Mouse (Mus musculus): Measurements from ENCODE around the gene Asna1. TPM values are rescaled to one million over a fixed set of nuclear protein-coding genes. Genes with fewer than 3 reads are reported as not detected.
A peak's percentile ranks its signal among the peaks of the same experiment; 100 is the strongest.

Gene Asna1
- 10 to 100 TPM; 45.6 to 48.2 TPM for total RNA-seq (2021)
- long read RNA-seq, experiment 1, transcript Asna1-201 (7 exons, 1,256 nt): major isoform, 41 of 48 reads
- long read RNA-seq, experiment 1, partial matches to known transcripts: 5 of 48 reads
- long read RNA-seq, experiment 1, other reads (novel, unspliced or antisense): 2 of 48 reads
- long read RNA-seq, experiment 2, transcript Asna1-201 (7 exons, 1,256 nt): major isoform, 30 of 34 reads
- long read RNA-seq, experiment 2, partial matches to known transcripts: 2 of 34 reads
- long read RNA-seq, experiment 2, other reads (novel, unspliced or antisense): 2 of 34 reads

DNA sequence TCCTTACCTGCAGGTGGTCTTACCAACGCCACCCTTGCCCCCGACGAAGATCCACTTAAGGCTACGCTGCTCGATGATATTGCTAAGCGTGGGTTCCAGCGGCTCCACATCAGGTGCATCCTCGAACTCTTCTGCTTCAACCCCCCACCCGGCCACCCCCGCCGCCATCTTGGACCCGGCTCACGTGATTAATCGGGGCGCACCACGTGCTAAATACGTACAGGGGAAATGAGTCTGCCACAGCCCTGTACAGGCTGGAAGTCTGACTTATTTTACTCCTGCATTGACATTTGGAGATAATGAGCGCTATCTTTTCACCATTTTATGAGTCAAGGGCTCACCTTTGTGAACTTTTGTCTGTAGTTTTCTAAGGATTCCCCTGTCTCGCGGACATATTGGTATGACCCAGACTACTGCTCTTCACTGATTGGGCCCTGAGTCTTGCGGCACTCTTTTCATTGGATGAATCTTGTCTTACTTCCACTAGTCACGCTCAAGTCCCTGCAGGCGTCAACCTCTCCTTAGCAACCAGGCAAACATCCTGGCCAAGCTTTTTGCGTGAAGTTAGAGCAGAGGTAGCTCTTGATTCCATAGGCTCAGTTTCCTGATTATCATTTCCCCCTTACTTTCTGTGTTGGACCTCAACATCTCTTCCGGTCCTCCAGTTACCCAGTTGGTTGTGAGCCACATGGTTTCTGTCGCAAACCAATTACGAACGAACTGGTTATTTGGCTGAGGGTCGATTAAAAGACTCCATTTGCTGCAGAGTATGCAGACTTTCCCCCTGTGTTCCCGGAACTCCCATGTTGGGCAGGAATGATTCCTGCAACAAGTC, at the start of gene Asna1:
TSS of gene Asna1 (minus strand) at position 184 of the 835 bp plus-strand sequence.
- peak; percentile 79 for DNase-seq

DNA sequence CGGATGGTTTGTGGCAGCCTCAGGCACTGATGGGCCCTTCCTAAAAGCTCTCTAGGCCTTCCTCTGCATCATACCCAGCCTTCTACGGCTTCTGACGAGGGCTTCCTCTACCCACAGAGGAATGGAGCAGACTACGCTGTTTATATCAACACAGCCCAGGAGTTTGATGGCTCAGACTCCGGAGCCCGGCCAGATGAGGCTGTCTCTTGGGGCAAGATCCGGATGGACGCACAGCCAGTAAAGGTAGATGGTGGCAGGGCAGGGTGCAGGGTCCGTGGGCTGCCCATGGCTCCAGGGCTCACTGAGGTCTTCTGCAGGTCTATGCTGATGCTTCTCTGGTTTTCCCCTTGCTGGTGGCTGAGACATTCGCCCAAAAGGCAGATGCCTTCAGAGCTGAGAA, 49.5 kb upstream of the Asna1 start:
- DNase-seq: no peak

DNA sequence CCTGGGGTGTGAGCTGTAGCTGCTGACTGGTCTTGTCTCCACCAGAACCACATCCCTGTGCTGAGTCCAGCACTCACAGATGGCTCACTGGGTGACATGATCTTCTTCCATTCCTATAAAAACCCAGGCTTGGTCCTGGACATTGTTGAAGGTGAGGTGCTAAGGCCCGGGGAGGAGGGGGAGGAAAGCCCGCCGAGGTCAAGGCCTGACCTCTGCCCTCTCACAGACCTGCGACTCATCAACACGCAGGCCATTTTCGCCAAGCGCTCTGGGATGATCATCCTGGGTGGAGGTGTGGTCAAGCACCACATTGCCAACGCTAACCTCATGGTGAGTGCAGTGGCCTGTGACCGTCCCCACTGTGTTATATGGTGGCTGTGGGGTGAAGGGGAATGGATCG, 49.1 kb upstream of the Asna1 start:
- DNase-seq: no peak

DNA sequence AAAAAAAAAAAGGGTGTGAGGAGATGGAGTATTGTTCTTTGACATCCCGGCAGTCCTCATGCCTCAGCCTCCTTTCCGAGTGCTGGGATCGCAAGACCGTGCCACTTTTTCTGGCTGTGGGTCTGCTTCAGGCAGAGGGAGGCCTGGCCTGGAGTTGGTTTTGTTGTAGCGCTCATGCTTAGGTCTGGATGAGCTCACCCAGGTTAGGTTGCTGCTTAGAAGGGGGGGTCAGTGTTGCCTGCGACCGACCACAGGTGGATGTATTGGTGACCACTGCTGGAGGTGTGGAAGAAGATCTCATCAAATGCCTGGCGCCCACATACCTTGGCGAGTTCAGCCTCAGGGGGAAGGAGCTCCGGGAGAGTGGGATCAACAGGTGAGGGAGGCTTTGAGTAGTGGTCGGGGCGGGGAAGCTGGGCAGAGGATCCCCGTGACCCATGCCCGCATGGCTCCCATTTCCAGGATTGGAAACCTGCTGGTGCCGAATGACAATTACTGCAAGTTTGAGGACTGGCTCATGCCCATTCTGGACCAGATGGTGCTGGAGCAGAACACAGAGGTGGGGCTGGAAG, 48.0 kb upstream of the Asna1 start:
- no peak for DNase-seq

DNA sequence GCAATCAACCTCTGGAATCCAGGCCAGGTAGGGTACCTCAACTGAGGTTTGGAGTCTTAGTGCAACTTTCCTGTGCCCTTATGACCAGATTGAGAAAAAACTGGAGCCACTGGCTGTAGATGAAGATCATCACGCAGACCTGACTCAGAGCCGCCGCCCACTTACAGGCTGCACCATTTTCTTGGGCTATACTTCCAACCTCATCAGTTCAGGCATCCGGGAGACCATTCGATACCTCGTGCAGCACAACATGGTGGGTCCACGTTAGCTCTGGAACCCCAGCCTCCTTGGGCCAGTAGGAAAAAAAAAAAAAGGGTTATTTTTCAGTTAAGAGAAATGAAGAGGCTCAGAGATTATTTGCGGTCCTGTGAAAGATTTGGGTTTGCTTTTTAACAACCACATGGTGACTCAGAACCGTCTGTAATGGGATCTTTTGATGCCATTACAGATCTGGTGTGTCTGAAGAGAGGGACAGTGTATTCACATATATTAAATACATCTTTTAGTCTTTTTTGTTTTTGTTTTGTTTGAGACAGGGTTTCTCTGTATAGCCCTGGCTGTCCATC, 47.4 kb upstream of the Asna1 start:
- DNase-seq: no peak

DNA sequence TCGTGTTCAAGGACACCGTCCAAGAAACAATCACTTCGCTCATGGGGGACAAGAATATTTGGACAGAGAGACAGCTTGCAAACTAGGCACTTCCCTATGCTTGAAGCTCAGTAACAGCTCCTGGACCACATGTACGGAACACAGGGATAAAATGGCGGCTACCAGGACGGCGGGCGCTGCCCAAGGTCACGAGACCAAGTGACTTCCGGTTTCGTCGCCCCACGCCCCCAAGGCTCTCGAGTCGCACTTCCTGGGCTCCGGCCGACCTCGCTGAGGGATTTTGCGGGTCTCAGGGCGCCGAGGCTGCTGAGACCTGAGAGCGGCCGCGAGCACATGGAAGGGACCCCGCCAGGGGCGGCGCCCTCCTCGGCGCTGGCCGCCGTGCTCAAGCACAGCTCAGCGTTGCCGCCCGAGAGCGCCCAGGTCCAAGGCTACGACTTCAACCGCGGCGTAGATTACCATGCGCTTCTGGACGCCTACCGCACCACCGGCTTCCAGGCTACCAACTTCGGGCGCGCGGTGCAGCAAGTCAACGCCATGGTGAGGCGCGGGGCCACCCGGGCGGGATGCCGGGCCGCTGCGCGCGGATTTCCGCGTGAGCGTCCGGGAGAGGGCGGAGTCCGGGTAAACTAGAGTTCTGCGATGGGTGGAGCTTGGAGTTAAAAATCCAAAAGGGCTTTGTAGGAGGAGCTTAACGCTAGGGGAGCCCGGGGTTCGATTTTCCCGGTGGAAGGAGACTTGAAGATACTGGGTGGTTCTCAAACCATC, 46.6 kb upstream of the Asna1 start, which contains the start of gene Dhps:
TSS of gene Dhps (plus strand) at position 244 of the 768 bp plus-strand sequence.
- peak; percentile 88 for DNase-seq

DNA sequence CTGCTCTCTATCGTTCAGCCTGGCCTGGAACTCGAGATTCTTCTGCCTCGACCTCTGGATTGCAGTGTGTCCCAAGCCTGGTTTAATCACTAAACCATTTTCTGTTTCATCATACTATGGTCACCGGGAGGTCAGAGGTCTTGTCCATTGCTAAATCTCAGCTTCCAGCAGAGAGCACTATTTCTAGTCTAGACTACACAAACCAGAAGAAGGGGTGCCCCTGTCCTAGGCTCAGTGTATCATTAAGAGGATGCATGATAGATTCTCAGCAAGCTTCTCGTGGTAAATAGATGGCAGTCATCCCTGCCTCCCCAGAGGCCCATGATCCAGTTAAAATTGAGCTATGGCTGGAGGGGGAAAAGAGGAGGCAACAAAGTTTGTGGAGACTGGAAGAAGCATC, 46.0 kb upstream of the Asna1 start:
- DNase-seq: no peak

DNA sequence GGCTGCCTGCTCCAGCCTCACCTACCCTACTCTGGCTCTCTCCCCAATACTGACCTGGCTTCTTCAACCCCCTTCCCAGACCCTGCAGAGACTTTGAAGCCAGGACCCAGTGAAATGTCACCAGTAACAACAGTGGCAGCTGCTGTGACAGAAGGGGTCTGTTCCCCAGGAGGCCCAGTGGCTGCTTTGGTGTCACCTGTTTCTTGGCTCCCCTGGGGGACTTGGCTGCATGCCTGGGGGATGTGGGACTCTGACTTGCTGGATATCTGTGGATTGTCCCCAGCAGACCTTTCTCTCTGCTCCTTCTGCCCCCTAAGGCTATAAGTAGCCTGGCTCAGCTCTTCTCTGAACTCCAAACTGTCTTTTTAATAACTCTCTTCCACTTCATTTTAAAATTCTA, 42.9 kb upstream of the Asna1 start, which contains the start of gene Gm5741:
TSS of gene Gm5741 (minus strand) at position 1 of the 400 bp plus-strand sequence.
- DNase-seq: no peak

DNA sequence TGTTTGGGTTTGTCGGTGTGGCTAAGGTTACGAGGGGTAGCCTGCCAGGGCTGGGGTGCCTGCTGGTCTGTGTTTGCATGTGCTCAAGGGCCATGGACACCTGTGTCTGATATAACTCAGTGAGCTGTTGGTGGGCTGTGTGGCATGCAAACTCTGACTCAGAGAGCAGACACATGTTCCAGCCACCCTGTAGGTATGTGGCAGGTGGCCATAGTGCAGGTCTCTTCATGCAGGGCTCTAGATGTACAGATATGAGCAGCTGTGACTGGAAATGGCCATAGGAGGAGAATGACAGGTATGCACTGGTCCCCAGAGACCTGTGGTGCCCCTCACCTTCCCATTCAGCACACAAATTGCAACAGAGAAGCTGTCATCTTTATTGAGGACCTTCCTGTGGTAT, 42.1 kb upstream of the Asna1 start:
- no peak for DNase-seq

DNA sequence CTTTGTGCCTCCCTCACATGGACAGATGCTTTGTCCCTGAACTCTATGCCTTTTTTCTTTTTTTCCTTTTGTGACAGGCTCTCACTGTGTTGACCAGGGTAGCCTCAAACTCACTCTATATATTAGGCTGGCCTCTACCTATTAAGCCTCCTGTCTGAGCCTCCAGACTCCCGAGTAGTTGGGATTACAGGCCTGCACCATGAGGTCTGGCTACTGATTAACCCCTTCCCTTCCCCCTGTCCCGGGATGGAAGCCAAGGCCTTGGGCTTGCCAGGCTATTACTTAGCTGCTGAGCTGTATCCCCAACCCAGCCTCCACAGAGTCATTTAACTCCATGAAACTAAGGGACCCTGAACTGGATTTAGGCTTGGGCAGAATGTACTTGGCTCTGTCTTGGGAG, 40.1 kb upstream of the Asna1 start:
- DNase-seq: no peak

DNA sequence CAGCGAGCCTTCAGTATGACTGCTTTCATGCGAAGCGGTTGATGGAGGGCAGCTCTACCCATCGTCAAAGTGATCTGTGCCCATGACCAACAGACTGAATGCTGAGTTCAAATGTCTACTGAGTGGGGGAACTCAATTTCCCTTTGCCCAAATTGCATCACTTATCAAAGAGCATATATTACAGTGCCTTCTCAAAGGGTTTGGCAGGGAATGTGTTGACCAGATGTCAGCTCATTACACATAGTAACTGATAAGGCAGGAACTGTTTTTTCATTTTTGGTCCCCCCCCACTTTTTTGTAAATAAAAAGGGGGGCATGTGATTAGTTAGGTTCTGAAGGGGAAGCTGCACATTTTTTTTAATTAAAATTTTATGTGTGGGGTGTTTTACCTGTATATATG, 37.5 kb upstream of the Asna1 start:
- DNase-seq: no peak

DNA sequence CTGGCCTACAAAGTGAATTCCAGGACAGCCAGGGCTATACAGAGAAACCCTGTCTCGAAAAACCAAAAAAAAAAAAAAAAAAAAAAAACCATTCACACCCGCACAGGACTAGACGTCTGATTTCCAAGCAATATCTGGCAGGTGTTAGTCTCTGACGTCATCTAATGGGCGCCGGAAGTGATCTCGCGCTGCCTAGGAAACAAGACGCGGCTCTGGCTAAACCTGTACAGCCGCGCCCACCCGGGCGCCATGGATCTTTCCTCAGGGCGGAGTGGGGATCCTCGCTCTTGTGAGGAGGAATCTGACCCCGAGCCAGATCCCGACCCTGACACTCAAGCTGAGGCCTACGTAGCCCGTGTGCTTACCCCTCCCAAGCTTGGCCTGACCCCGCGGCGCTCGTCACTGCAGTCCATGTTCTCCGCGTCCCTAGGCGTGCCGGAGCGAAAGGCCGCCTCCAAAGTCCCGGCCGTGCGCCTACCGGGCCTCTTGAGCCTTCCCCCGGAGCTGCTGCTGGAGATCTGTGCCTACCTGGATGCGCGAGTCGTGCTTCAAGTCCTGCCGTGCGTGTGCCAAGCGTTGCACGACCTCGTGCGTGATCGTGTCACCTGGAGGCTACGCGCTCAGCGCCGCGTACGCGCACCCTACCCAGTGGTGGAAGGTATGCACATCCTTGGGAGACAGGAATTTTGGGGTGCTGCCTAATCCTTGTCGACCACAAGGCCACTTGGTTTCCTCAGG, 35.0 kb upstream of the Asna1 start, which contains the start of gene Fbxw9:
TSS of gene Fbxw9 (plus strand) at position 177 of the 738 bp plus-strand sequence.
- peak; percentile 73 for DNase-seq

DNA sequence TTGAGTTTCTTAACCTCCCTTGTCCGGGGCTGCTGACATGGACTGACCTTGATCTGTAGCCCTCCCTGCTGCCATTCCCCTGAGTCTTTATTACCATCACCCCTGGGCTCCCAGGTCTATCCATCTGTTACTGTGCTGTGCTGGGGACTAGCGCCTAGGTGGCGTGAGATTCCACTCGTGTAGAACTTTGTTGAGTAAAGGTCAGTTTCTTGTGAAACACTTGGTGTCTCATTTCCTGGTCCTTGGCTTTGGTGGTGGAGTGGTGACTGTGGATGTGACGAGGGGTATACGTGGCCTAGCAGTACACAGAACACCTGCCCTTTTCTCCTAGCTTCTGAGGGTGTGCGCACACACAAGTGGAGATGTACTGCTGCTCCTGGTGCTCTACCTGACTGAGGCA, 32.3 kb upstream of the Asna1 start:
- DNase-seq: no peak

DNA sequence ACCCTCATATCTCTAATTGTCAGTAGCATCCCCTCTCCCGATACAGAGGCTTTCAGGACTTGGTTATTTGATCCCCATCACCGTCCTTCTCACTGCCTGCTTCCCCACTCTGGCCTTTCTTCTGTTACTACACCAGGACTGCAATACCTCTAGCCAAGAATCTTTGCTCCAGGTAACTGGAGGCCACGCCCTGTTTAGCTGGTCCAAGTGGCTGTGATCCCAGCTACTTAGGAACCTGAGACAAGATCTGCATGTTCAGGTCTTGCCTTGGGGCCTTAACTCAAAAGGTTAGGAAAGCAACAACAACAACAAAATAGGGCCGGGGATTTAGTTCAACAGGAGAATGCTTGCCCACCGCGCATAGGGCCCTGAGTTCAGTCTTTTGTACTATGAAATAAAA, 18.5 kb upstream of the Asna1 start:
- DNase-seq: no peak

DNA sequence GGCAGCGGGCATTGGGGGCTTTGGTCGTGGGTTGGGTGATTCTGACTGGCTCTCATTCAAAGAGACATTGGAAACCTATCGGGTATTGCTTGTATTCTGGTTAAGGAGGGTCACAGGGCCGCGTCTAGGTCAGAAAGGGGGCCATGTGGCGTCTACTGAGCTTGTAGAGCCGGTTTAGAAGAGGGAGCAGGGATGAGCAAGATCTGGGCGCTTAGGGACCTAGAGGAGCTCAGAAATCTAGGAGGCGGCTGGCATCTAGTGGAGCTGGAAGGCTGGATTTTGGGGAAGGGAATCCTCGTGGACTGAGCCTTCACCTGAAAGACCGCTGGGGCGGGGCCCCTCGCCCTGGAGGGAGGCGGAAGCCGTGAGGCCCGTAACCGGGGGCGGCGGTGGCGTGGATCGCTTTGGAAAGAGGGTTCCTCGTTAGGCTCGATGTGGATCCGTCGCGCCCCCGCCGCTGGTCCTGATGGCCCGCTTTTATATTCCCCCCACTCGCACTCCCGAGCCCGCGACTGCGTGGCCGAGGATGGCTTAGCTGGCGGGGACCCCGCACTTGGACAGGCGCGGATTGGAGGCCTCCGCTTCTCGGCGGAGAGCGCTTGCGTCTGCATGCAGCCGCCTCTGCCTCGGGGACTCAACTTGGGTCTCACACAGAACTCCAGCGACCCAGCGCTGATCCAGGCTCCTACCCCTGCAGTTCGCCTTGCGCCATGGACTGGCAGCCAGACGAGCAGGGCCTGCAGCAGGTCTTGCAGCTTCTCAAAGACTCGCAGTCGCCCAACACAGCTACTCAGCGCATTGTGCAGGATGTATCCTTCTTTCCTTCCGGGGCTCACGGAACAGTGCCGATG, 12.8 kb upstream of the Asna1 start:
- DNase-seq: peak; percentile 45

DNA sequence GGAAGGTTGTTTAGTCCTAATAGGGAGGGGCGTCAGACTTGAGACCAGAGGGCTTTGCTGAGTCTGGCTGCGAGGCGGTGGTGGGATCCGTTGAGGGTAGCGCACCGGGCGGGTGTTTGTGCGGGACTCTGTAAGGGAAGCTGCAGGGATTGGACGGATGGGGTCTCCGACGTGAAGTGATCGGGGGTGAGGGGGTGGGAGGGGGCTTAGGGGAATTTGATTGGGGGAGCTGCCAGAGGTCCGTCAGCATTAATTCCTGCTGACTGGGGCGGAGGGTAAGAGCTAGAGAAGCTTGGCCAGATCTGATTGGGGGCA, 12.2 kb upstream of the Asna1 start:
- DNase-seq: no peak

DNA sequence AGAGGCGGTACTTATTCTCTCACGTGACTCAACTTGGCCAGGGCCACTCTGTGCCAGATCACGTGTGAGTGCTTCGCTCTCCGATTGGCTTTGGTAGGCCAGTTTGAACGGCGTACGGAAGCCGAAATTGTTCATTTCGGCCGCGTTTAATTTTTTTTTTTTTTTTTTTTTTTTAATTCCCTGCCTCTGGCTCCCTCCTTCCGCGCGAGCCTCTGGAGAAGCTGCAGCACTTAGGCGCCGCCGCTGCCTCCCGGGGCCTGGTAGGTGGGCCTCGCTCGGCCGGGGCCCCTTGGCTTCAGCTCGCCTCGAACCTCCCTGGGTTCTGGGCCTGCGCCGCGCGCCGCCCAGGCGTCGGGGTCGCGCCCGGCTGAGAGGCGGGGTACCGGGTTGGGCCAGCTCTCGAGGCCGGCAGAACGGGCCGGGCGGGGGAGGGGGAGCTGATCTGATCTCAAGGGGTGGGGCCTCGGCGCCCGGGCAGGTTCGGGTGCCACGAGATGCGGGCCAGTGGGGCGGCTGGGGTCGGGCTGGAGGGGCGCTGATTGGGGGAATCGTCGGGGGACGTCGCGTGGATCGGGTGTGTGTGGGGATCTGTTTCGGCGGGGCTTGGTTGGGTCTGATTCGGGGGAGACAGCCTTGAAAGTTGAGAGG, 11.8 kb upstream of the Asna1 start, which contains the start of gene Tnpo2:
TSS of gene Tnpo2 (plus strand) at position 198 of the 648 bp plus-strand sequence.
- peak; percentile 91 for DNase-seq

DNA sequence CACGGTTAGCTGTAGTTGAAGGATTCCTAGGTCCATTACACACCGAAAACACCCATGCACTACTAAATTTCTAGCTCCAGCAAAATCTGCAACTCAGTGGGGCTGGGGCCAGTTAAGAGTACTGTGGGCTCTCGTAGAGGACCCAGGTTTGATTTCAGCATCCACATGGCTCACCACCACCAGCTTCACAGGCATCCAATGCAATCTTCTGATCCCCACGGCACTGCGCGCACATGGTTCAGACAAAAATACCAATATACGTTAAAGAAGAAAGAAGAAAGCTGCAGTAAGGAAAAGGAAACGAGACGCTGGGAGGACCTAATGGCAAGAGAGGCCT, 11.3 kb upstream of the Asna1 start:
- no peak for DNase-seq

DNA sequence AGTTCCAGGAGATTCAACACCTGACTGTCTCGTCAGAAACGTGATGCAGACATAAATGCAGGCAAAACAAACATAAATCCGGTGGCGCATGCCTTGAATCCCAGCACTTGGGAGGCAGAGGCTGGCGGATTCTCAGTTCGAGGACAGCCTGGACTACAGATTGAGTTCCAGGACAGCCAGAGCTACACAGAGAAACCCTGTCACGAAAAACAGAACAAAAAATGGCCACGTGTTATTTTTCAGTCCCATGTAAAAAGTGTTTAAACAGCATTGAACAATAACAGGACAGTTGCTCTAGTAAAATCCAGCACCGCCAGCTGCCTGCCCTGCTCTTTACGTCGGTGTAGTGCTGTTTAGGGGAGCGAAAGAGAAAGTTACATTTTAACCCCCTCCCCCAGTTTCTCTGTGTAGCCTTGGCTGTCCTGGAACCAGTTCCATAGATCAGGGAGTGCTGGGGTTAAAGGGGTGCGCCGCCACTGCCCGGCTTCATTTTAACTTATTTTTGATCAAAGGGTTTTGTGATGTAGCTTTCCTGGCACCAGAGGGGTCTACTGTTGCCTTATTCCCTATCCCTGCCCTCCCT, 10.7 kb upstream of the Asna1 start:
- DNase-seq: no peak

All from gastrocnemius, postnatal 25 days (tissue).